Mouse (Mus musculus): Measurements from ENCODE around the gene Gm10352. TPM values are rescaled to one million over a fixed set of nuclear protein-coding genes. Genes with fewer than 3 reads are reported as not detected.
"Not testable (repeated sequence)": the region's sequence is repeated elsewhere in the genome, so short reads cannot be mapped to it uniquely, and the experiment has no call there.

Gene Gm10352
- not detected in 2 replicates for polyA plus RNA-seq (2012; rRNA removed)

DNA sequence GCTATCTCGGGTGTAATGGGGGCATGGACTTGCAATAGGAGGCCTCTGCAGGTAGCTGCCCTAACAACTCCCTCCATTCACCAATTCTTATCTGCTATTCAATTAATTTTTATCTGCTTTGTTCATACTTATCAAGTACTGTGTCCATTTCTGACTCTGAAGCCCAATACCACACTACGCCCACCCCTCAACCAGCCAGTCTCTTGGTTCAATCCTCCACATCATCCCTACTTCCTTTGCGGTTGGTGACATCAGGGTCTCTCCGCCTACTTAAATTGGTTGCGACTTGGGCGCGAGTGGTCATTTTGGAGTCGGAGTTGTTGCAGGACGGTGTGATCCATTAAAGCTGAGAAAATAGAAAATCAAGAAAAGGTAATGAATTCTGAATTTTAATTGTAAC lies at the start of gene Gm10352:
Gm10352 (plus strand) TSS at position 301 of the 400 bp plus-strand sequence.
- no CpG with 5 or more reads among the region's 9 CpGs for WGBS
- not testable (repeated sequence) for H3K27ac ChIP-seq (ENCODE audit: insufficient read depth, low read depth, low read length); H3K27me3 ChIP-seq (ENCODE audit: control insufficient read depth, insufficient read depth, low read length); H3K36me3 ChIP-seq (ENCODE audit: control insufficient read depth, insufficient read depth, low read length); H3K4me1 ChIP-seq (ENCODE audit: control insufficient read depth, insufficient read depth, insufficient read length, low read length); H3K4me3 ChIP-seq (ENCODE audit: low read depth, low read length)

DNA sequence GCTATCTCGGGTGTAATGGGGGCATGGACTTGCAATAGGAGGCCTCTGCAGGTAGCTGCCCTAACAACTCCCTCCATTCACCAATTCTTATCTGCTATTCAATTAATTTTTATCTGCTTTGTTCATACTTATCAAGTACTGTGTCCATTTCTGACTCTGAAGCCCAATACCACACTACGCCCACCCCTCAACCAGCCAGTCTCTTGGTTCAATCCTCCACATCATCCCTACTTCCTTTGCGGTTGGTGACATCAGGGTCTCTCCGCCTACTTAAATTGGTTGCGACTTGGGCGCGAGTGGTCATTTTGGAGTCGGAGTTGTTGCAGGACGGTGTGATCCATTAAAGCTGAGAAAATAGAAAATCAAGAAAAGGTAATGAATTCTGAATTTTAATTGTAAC lies 31.5 kb downstream of the Gm10352 start, which contains the start of gene Gm29289:
Gm29289 (plus strand) TSS at position 301 of the 400 bp plus-strand sequence.
- H3K4me1 ChIP-seq (ENCODE audit: control insufficient read depth, insufficient read depth, insufficient read length, low read length); H3K4me3 ChIP-seq (ENCODE audit: low read depth, low read length); H3K27ac ChIP-seq (ENCODE audit: insufficient read depth, low read depth, low read length); H3K36me3 ChIP-seq (ENCODE audit: control insufficient read depth, insufficient read depth, low read length); H3K27me3 ChIP-seq (ENCODE audit: control insufficient read depth, insufficient read depth, low read length): not testable (repeated sequence)
- WGBS: no CpG with 5 or more reads among the region's 9 CpGs

Other genes with a start within 250 kb of the Gm10352 start
- gene Sry, start 237.3 kb upstream of the Gm10352 start, polyA plus RNA-seq (2012; rRNA removed): not detected in 2 replicates
- not detected in 2 replicates for gene H2al2b, start 180.3 kb upstream of the Gm10352 start, polyA plus RNA-seq (2012; rRNA removed)
- gene Gm4064, start 104.8 kb upstream of the Gm10352 start, polyA plus RNA-seq (2012; rRNA removed): not detected in 2 replicates
- gene Rbmy, start 70.3 kb upstream of the Gm10352 start, polyA plus RNA-seq (2012; rRNA removed): not detected in 2 replicates
- gene Gm10256, start 70.3 kb upstream of the Gm10352 start, polyA plus RNA-seq (2012; rRNA removed): not detected in 2 replicates
- gene Gm29289, start 31.6 kb downstream of the Gm10352 start, polyA plus RNA-seq (2012; rRNA removed): not detected in 2 replicates

Data from small intestine, adult 2 months (tissue).